Mouse (Mus musculus) liver, adult 2 months (tissue): ENCODE measurements at regions not wholly inside any gene's neighbourhood (a gene's known extent, or its start where the extent isn't known, plus 50 kb on each side); places are given as distances from the start of the nearest gene placed in this dataset.

Experiments
- CTCF ChIP-seq: fragments of 200-500 bp; IDR thresholded peaks from 2 replicates; pipeline ENCODE4 v1.5.1; 2011; ENCODE audit warnings: low read depth, low read length, control low read depth
- POLR2A ChIP-seq: fragments of 200-500 bp; IDR thresholded peaks from 2 replicates; pipeline ENCODE4 v1.6.1; 2011; ENCODE audit warnings: low read length, control low read depth; ENCODE audit not compliant: insufficient read depth; ENCODE audit errors: extremely low read depth

GRCm38 (mm10) chr16:63094126-63094840, 240.2 kb downstream of the Pros1 start:
- TF ChIP-seq POLR2A (no peak), CTCF (no peak)
